Mouse (Mus musculus) midbrain, embryonic 15.5 days (tissue): ENCODE measurements around the gene Zfp850. TPM values are rescaled to one million over a fixed set of nuclear protein-coding genes. Genes with fewer than 3 reads are reported as not detected.
A peak's percentile ranks its signal among the peaks of the same experiment; 100 is the strongest.

Experiments used
- ATAC-seq: fragments of 200-750 bp; cut with Nextera tagmentation; replicated peaks from 2 replicates; pipeline ENCODE4 v1.8.0; 2017; ENCODE audit warnings: moderate TSS enrichment
- H3K27ac ChIP-seq: fragments of 300-500 bp; sonication (generic); 2 replicates; pipeline ENCODE4 v1.5.1; 2015; ENCODE audit warnings: mild to moderate bottlenecking, inconsistent platforms
- H3K27me3 ChIP-seq: fragments of 300-500 bp; sonication (generic); replicated peaks from 2 replicates; pipeline ENCODE4 v1.6.1; 2015; ENCODE audit warnings: inconsistent platforms
- H3K36me3 ChIP-seq: fragments of 300-500 bp; sonication (generic); replicated peaks from 2 replicates; pipeline ENCODE4 v1.6.1; 2015; ENCODE audit warnings: inconsistent platforms
- H3K4me1 ChIP-seq: fragments of 300-500 bp; sonication (generic); 2 replicates; pipeline ENCODE4 v1.6.1; 2015; ENCODE audit warnings: inconsistent platforms
- H3K4me2 ChIP-seq: fragments of 300-500 bp; sonication (generic); 2 replicates; pipeline ENCODE4 v1.6.1; 2015; ENCODE audit warnings: inconsistent platforms, mild to moderate bottlenecking, moderate library complexity
- H3K4me3 ChIP-seq: fragments of 300-500 bp; sonication (generic); 2 replicates; pipeline ENCODE4 v1.5.1; 2015; ENCODE audit warnings: mild to moderate bottlenecking, inconsistent platforms
- H3K9ac ChIP-seq: fragments of 300-500 bp; sonication (generic); 2 replicates; pipeline ENCODE4 v1.6.1; 2015; ENCODE audit warnings: mild to moderate bottlenecking, inconsistent platforms
- H3K9me3 ChIP-seq: fragments of 300-500 bp; sonication (generic); 2 replicates; pipeline ENCODE4 v1.6.1; 2016; ENCODE audit warnings: inconsistent platforms
- WGBS: fragments of 180-500 bp; shearing (Covaris S2); methylation state at CpG from one replicate; pipeline ENCODE4 v1.1.7; 2015; ENCODE audit warnings: mixed read lengths; 5-methylcytosine and 5-hydroxymethylcytosine counted together
- polyA plus RNA-seq: library from polyadenylated mRNA; unstranded; fragments of >200 nt; fragmentation: Nextera tagmentation; extraction: Ambion mirVana; gene quantifications from 2 replicates; pipeline ENCODE4 v1.2.1, GENCODE M21; 2015

Zfp850 gene
- polyA plus RNA-seq = 6.0 and 7.7 TPM in 2 replicates

- peak within 1 kb of the TSS; percentile 74 for H3K9ac ChIP-seq
- H3K9me3 ChIP-seq = no peaks in the 10 kb centered on the region
- peak within 1 kb of the TSS; percentile 59 for H3K4me2 ChIP-seq
- peaks cover 8% of the 10 kb centered on the region; the same call in 1 of the 2 replicates for H3K36me3 ChIP-seq
- peak; percentile 95 for ATAC-seq
- H3K27ac ChIP-seq = peak within 1 kb of the TSS; percentile 65
- peak within 1 kb of the TSS; percentile 64 for H3K4me3 ChIP-seq
- no peaks in the 10 kb centered on the region for H3K27me3 ChIP-seq
- under 1% methylated on average over 47 of the region's 47 CpGs for WGBS
- H3K4me1 ChIP-seq = peaks cover 10% of the 10 kb centered on the region
Observed at GRCm38 (mm10) chr7:28013549-28014444, at the start of gene Zfp850. Gene Zfp850, minus strand, starts transcription at chr7:28014115.

- H3K36me3 ChIP-seq = no peaks in the 10 kb centered on the region
- WGBS = 97% methylated on average over 1 of the region's 1 CpGs
- no peak for ATAC-seq
- H3K4me3 ChIP-seq = no peak overlapping the region
- no peaks in the 10 kb centered on the region for H3K9me3 ChIP-seq
- no peak overlapping the region for H3K27ac ChIP-seq
- H3K4me2 ChIP-seq = no peak overlapping the region
- no peak overlapping the region for H3K9ac ChIP-seq
- H3K27me3 ChIP-seq = no peaks in the 10 kb centered on the region
- H3K4me1 ChIP-seq = no peaks in the 10 kb centered on the region
Observed at GRCm38 (mm10) chr7:28059972-28060371, 46.1 kb upstream of the Zfp850 start.

DNA sequence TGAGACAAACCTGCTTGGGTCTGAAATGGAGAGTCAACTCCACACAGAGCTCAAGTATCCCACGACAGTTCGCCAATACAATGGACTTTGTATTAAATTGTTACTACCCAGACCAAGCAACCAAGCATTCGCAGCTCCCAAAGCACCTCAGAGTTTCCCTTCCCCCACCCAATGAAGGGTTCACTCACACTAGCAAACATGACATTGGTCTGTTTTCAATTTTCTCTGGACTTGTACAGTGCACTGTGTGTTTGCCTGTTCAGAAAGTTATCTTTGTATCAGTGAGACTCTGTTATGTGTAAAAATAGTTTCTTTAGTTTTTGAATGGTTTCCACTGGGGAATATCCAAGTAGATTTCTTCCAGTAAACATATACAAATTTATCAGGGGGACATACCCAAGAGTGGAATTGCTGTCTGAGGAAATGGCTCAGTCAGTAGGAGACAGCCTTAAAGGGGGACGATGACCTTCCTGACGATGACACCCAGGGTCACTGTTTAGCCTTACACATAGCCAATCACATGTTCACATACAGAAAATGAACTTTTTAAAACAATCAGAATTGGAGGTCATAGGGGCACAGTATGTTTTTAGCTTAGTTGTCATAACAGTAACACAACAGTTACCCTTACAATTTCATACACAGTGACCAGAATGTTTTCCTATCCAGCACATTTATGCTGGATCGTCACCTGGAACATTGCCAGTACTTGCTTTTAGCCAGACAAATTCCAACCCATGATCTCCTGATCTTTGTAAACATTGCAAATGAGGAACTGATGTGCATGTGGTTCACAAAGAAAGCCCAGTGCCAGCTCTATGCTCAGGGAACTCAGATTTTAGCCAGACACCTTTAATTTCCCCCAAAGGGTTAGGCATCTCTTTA, 39.4 kb upstream of the Zfp850 start:
- WGBS = 84% methylated on average over 6 of the region's 6 CpGs
- no peak overlapping the region for H3K9ac ChIP-seq
- H3K27ac ChIP-seq = no peak overlapping the region
- H3K4me2 ChIP-seq = no peak overlapping the region
- peaks cover 4% of the 10 kb centered on the region; the same call in 1 of the 2 replicates for H3K36me3 ChIP-seq
- peaks cover 13% of the 10 kb centered on the region for H3K4me1 ChIP-seq
- no peak for ATAC-seq
- H3K4me3 ChIP-seq = no peak overlapping the region
- no peaks in the 10 kb centered on the region for H3K9me3 ChIP-seq
- no peaks in the 10 kb centered on the region for H3K27me3 ChIP-seq

GRCm38 (mm10) chr7:28050584-28050983, 36.7 kb upstream of the Zfp850 start:
- peak; percentile 8; the same call in 1 of the 2 replicates for ATAC-seq
- WGBS = 60% methylated on average over 17 of the region's 17 CpGs
- Histone ChIP-seq H3K4me3 (peak overlapping the region; percentile 90), H3K4me1 (peaks cover 13% of the 10 kb centered on the region), H3K4me2 (peak overlapping the region; percentile 34), H3K9me3 (no peaks in the 10 kb centered on the region), H3K27ac (no peak overlapping the region), H3K9ac (no peak overlapping the region), H3K36me3 (peaks cover 29% of the 10 kb centered on the region), H3K27me3 (no peaks in the 10 kb centered on the region)

GRCm38 (mm10) chr7:28049476-28050409, 35.8 kb upstream of the Zfp850 start, which contains the start of gene Psmc4:
Gene Psmc4, minus strand, starts transcription at chr7:28050101.
- H3K27ac ChIP-seq = peak within 1 kb of the TSS; percentile 61; the same call in 1 of the 2 replicates
- peak within 1 kb of the TSS; percentile 82 for H3K4me2 ChIP-seq
- H3K4me3 ChIP-seq = peak within 1 kb of the TSS; percentile 90
- H3K27me3 ChIP-seq = no peaks in the 10 kb centered on the region
- under 1% methylated on average over 52 of the region's 52 CpGs for WGBS
- peak; percentile 97 for ATAC-seq
- no peaks in the 10 kb centered on the region for H3K9me3 ChIP-seq
- peaks cover 13% of the 10 kb centered on the region for H3K4me1 ChIP-seq
- peak within 1 kb of the TSS; percentile 88 for H3K9ac ChIP-seq
- H3K36me3 ChIP-seq = peaks cover 38% of the 10 kb centered on the region

DNA sequence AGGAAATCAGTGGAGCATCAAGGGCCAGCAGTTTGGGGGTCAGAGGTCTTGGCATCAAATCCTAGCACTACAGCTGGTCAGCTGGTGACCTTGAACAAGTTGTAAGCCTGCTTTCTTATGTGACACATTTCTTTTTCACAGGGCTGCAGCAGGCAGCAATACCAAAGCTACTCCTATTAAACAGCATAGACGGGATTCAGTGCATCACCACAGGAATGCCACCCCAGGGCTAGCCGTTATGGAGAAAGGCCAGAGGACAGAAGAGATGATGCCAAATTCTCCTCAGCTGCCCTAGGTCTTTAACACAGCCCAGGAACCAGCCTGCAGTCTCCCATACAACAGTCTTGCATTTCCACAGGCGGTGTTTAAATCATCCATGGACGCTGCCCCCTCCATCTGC, 30.6 kb upstream of the Zfp850 start:
- Histone ChIP-seq H3K4me1 (peaks cover 10% of the 10 kb centered on the region), H3K27me3 (no peaks in the 10 kb centered on the region), H3K9me3 (no peaks in the 10 kb centered on the region), H3K4me3 (no peak overlapping the region), H3K36me3 (peaks cover 67% of the 10 kb centered on the region), H3K9ac (no peak overlapping the region), H3K27ac (no peak overlapping the region), H3K4me2 (no peak overlapping the region)
- 87% methylated on average over 4 of the region's 4 CpGs for WGBS
- ATAC-seq = no peak

DNA sequence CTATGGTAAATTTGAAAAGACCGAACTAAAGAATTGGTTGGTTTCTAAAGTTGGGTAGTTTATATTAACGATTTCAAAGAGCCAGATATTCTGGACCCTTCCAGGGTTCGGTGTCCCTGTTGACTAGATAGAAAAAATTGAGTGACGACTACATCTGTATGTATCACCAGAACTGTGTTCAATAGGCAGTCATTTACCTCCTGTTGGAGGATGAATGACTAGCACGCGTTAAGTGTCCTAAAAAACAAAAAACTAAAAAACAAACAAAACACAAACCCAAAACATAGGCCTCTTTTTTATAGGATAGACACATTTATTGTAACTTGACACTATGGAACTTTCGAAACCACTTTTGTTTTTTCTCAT, 513 bp upstream of the Zfp850 start:
- H3K9me3 ChIP-seq = no peaks in the 10 kb centered on the region
- H3K27me3 ChIP-seq = no peaks in the 10 kb centered on the region
- peaks cover 4% of the 10 kb centered on the region; the same call in 1 of the 2 replicates for H3K36me3 ChIP-seq
- H3K4me1 ChIP-seq = peaks cover 10% of the 10 kb centered on the region
- peak overlapping the region; percentile 59 for H3K4me2 ChIP-seq
- no peak; the same call in 1 of the 2 replicates for ATAC-seq
- H3K4me3 ChIP-seq = peak overlapping the region; percentile 64
- peak overlapping the region; percentile 74 for H3K9ac ChIP-seq
- 20% methylated on average over 7 of the region's 7 CpGs for WGBS
- peak overlapping the region; percentile 65; the same call in 1 of the 2 replicates for H3K27ac ChIP-seq

DNA sequence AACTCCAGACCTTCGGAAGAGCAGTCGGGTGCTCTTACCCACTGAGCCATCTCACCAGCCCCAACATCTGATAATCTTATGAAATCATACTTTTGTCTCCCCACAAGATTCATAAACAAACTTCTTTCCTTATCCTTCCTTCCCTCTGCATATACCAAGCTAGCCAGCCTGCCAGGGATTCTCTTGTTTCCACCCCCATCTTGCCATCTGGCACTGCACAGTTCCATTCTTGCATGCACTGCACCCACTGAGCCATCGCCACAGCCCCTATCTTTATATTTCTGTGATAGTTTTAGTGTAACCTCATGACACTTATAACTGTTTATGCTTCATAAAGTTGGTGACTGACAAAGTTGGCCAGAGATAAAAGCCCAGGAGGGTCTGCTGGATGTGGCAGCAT, 3.6 kb downstream of the Zfp850 start:
- 93% methylated on average over 3 of the region's 3 CpGs for WGBS
- no peak overlapping the region for H3K4me2 ChIP-seq
- H3K9me3 ChIP-seq = no peaks in the 10 kb centered on the region
- peaks cover 21% of the 10 kb centered on the region for H3K36me3 ChIP-seq
- no peak overlapping the region for H3K4me3 ChIP-seq
- H3K4me1 ChIP-seq = peaks cover 10% of the 10 kb centered on the region
- no peak for ATAC-seq
- no peak overlapping the region for H3K9ac ChIP-seq
- no peak overlapping the region for H3K27ac ChIP-seq
- no peaks in the 10 kb centered on the region for H3K27me3 ChIP-seq

DNA sequence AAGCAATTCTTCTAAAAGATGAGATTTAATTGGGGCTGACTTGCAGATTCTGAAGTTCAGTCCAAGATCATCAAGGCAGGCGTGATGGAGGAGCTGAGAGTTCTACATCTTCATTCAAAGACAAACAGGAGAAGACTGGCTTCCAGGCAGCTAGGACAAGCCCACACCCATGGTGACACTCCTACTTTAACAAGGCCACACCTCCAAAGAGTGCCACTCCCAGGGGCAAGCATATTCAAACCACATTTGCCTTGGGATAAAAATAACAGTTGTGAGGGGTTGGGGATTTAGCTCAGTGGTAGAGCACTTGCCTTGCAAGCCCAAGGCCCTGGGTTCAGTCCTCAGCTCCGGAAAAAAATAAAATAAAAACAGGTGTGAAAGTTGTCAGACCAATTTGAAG, 31.7 kb downstream of the Zfp850 start:
- peaks cover 30% of the 10 kb centered on the region for H3K9me3 ChIP-seq
- H3K9ac ChIP-seq = no peak overlapping the region
- WGBS = 77% methylated on average over 2 of the region's 2 CpGs
- ATAC-seq = no peak
- H3K27me3 ChIP-seq = no peaks in the 10 kb centered on the region
- H3K4me1 ChIP-seq = peaks cover 19% of the 10 kb centered on the region
- no peak overlapping the region for H3K4me3 ChIP-seq
- H3K36me3 ChIP-seq = peaks cover 21% of the 10 kb centered on the region
- H3K27ac ChIP-seq = no peak overlapping the region
- H3K4me2 ChIP-seq = no peak overlapping the region

DNA sequence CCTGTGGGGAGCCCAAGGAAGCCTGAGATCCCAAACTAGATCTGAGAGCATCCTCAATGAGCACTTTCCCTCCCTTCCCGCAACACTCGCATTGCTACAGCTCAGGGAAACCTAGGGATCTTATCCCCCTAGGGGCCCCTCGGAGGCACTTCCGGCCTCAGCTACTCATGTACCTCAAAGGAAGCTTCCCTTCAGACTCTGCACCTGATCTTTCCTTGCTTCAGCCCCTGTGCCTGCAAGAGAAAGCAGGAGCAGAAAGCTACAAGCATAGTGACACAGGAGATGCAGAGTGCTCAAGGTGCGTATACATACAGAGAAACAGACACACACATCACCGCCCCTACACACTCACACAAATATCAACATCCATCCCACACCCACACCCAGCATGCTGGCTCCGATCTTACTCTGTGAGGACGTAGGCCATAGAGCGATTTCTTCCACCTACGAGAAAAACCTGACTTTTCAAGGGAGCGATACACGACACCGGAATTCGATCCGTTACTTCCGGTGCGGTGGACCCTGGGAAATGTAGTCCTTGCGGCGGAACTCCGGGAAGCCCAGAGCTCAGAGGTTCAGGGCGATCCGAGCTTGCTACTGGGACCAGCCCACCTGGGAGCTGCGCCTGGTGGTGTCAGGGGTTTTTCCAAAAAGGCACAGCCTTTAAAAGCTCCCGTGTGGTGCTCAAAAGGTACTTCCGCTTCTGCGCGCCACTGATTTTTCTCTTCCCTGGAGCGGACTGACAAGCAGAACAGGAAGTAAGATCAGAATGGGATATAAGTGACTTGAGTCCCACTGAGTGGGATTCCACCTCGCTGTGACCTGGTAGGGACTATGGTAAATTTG, 35.0 kb downstream of the Zfp850 start, which contains the start of gene Zfp780b:
Gene Zfp780b (minus strand): TSS at position 489 of the 846 bp plus-strand sequence.
- peak; percentile 90 for ATAC-seq
- peak within 1 kb of the TSS; percentile 92 for H3K4me3 ChIP-seq
- H3K9me3 ChIP-seq = peaks cover 15% of the 10 kb centered on the region
- H3K36me3 ChIP-seq = peaks cover 5% of the 10 kb centered on the region; the same call in 1 of the 2 replicates
- under 1% methylated on average over 29 of the region's 29 CpGs for WGBS
- no peaks in the 10 kb centered on the region for H3K27me3 ChIP-seq
- H3K4me1 ChIP-seq = peaks cover 26% of the 10 kb centered on the region
- peak within 1 kb of the TSS; percentile 95 for H3K4me2 ChIP-seq
- H3K9ac ChIP-seq = peak within 1 kb of the TSS; percentile 83
- H3K27ac ChIP-seq = peak within 1 kb of the TSS; percentile 83
